Mouse (Mus musculus): ENCODE measurements at regions not wholly inside any gene's neighbourhood (a gene's known extent, or its start where the extent isn't known, plus 50 kb on each side); places are given as distances from the start of the nearest gene placed in this dataset.
A peak's percentile ranks its signal among the peaks of the same experiment; 100 is the strongest.

DNA sequence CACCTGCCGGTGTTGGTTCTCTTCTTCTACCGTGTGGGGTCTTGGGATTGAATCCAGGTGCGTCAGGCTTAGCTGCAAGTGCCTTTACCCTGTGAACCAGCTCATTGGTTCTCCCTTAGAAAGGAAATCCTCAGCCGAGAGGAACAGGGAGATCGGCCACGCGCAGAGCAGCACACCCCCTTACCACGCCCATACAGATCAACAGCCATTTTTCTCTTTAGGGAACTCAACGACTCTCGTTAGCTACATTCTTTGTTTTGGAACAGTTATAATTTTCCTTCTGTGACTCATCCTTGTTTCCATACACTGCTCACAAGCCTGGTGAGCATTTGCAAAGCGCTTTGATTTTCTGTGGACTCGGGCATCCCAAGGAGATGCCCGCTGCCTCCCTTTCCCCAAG lies 194.7 kb downstream of the Matn1 start:
- 85% methylated on average over 13 of the region's 13 CpGs for WGBS
- Histone ChIP-seq H3K27me3 (ENCODE audit: insufficient read depth, poor library complexity, severe bottlenecking) (0 out of 2 replicates have a peak, but pooled peaks cover 4% of the 10 kb centered on the region), H3K9me3 (peaks cover 5% of the 10 kb centered on the region; the same call in 1 of the 2 replicates), H3K27ac (no peak overlapping the region), H3K4me1 (replicated peaks) (peaks cover 12% of the 10 kb centered on the region), H3K4me3 (no peak overlapping the region), H3K36me3 (no peaks in the 10 kb centered on the region)
- DNase-seq (ENCODE audit: low spot score) = no peak

DNA sequence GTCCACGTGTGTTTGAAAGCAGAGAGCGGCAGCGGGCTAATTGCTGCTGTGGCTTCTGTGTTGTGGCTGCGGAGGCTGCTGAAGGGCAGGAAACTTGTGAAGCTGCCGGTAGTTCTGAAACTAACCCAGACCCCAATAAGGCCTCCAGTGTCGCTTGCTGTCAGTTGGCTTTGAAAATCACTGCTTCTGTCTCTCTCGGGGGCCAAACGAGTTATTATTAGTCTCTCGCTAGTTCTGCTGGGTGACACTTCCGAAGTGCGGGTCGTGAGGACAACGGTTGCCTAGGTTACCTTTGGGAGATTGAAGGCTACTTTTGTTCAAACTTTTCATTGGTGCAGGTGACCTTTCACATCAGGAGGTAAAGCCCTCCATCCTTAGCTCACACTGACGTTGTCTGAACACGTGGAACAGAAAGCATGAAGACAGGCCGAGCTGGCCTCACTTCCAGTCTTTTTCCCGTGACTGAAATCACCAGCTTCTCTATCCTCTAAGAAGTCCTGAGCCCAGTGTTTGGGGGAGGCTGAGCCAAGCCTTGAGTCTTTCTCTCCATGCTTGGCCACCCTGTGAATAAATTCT lies 197.8 kb downstream of the Matn1 start:
- Histone ChIP-seq H3K27me3 (ENCODE audit: insufficient read depth, poor library complexity, severe bottlenecking) (no peaks in the 10 kb centered on the region), H3K4me1 (replicated peaks) (peaks cover 12% of the 10 kb centered on the region), H3K4me3 (no peak overlapping the region), H3K9me3 (peaks cover 9% of the 10 kb centered on the region; the same call in 1 of the 2 replicates), H3K36me3 (no peaks in the 10 kb centered on the region), H3K27ac (no peak overlapping the region)
- peak; percentile 34 for DNase-seq (ENCODE audit: low spot score)
- WGBS = 41% methylated on average over 17 of the region's 17 CpGs

DNA sequence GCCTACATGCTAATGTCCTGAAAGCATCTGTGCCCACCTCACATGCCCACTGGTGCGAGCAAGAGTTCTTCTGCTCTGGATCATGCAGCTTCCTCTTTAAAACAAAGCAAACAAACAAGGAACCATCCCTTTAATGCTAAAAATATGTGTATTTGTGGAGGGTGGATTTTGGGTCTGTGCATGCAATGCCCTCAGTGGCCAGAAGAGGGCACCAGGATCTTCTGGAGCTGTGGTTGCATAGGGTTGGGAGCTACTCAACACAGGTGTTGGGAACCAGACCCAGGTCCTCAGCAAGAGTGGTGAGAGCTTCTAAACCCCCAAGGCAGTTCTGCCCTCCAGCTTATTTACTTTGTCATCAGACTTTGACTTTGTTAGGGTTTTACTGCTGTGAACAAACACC lies 201.3 kb downstream of the Matn1 start:
- no peaks in the 10 kb centered on the region for H3K36me3 ChIP-seq
- no peak overlapping the region for H3K27ac ChIP-seq
- H3K27me3 ChIP-seq (ENCODE audit: insufficient read depth, poor library complexity, severe bottlenecking) = peaks cover 5% of the 10 kb centered on the region
- no peak for DNase-seq (ENCODE audit: low spot score)
- peaks cover 16% of the 10 kb centered on the region for H3K4me1 ChIP-seq (replicated peaks)
- peaks cover 9% of the 10 kb centered on the region; the same call in 1 of the 2 replicates for H3K9me3 ChIP-seq
- 61% methylated on average over 1 of the region's 1 CpGs for WGBS
- H3K4me3 ChIP-seq = no peak overlapping the region

DNA sequence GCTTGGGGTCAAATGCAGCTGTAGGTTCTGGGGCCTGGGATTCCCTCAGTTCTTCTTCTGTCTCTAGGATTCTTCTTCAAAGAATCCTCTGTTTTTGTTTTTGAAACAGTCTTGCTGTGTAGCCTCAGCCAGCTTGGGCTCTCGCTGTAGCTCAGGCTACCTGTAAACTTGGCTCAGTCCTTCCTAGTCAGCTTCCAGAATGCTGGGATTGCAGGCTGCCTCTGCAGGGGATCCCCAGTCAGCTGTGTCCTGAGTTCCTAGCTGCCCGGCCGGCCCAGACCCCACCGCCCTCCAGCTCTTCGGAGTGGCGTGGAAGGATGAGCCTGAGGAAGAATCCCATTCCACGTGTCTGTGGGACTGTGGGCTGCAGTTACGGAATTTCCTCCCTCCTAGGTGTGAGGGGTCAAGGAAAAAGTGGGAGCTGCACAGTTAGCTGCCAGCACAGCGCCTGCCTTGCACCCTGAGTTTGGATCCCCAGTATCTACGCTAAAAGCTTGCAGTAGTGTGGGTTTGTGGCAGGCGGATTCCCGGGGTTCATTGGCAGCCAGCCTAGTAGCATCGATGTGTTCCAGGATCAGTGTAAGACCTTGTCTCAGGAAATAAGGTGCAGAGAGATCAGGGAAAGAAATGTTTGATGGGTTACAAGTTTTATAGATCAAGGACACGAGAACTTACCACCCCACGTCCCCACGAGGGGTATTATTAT lies 204.0 kb downstream of the Matn1 start:
- Histone ChIP-seq H3K4me3 (no peak overlapping the region), H3K27me3 (ENCODE audit: insufficient read depth, poor library complexity, severe bottlenecking) (peaks cover 5% of the 10 kb centered on the region), H3K9me3 (peaks cover 4% of the 10 kb centered on the region; the same call in 1 of the 2 replicates), H3K4me1 (replicated peaks) (0 out of 2 replicates have a peak, but pooled peaks cover 5% of the 10 kb centered on the region), H3K36me3 (no peaks in the 10 kb centered on the region), H3K27ac (no peak overlapping the region)
- no peak for DNase-seq (ENCODE audit: low spot score)
- WGBS = 64% methylated on average over 16 of the region's 16 CpGs

DNA sequence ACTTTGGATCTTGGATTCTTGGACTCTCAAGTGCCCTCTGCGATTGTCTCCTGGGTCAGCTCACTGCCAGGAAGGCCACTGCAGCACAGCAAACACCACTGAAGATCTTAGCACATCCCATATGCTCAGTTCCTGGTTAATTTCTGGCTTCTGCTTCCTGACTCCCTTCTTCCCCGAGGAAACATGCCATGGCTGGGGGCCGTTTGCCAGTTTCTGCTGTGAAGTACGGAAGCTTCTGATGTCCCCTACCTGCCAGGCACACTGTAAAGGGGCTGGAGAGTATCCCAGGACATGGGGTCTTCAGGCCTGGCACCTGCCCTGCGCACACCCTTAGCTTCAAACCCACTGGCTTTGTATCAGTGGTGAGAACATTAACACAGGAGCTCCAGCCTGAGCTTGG lies 205.3 kb downstream of the Matn1 start:
- Histone ChIP-seq H3K27ac (no peak overlapping the region), H3K4me3 (no peak overlapping the region), H3K9me3 (peaks cover 4% of the 10 kb centered on the region; the same call in 1 of the 2 replicates), H3K27me3 (ENCODE audit: insufficient read depth, poor library complexity, severe bottlenecking) (peaks cover 5% of the 10 kb centered on the region), H3K4me1 (replicated peaks) (peaks cover 11% of the 10 kb centered on the region), H3K36me3 (no peaks in the 10 kb centered on the region)
- 87% methylated on average over 5 of the region's 5 CpGs for WGBS
- no peak for DNase-seq (ENCODE audit: low spot score)

DNA sequence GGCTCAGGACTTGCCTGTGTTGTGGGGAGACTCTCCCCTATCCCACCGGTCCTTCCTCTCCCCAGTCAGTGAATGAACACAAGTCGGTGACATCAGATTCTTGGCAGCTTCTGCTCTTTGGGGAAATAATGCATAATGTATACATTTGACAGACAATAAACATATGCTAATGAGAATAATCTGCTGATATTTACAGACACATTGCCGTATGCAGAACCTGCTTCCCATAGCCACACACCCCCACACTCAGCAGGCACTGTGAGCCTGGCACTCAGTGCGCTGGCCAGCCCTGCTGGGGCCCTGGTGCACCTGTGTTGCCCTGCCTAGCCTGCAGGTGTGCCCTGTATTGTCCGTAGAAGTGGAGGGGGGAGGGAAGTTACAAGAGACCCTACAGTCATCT lies 215.5 kb downstream of the Matn1 start:
- H3K9me3 ChIP-seq = no peaks in the 10 kb centered on the region
- WGBS = 47% methylated on average over 5 of the region's 5 CpGs
- H3K27ac ChIP-seq = peak overlapping the region; percentile 53; the same call in 1 of the 2 replicates
- no peak for DNase-seq (ENCODE audit: low spot score)
- no peak overlapping the region for H3K4me3 ChIP-seq
- H3K36me3 ChIP-seq = no peaks in the 10 kb centered on the region
- H3K27me3 ChIP-seq (ENCODE audit: insufficient read depth, poor library complexity, severe bottlenecking) = peaks cover 15% of the 10 kb centered on the region
- H3K4me1 ChIP-seq (replicated peaks) = peaks cover 46% of the 10 kb centered on the region

DNA sequence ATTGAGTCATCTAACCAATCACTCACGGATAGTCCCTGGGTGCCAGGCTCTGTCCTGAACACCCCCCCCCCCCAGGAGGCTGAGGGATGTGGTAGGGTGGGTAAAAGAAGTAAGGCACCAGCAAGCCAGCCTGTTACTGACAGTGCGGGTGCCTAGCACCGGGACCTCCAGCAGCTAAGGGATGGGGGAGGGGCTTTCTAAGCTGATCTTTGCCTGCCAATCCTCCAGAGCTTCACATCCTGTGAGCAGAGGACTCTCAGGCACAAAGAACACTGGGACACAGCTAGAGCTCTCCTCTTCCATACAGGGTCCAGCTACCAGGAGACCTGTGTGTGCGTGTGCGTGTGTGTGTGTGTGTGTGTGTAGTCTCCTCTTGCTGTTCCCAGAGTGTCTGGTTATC lies 215.9 kb downstream of the Matn1 start:
- Histone ChIP-seq H3K36me3 (no peaks in the 10 kb centered on the region), H3K9me3 (no peaks in the 10 kb centered on the region), H3K4me1 (replicated peaks) (peaks cover 46% of the 10 kb centered on the region), H3K27ac (peak overlapping the region; percentile 53), H3K27me3 (ENCODE audit: insufficient read depth, poor library complexity, severe bottlenecking) (peaks cover 15% of the 10 kb centered on the region), H3K4me3 (no peak overlapping the region)
- DNase-seq (ENCODE audit: low spot score) = no peak
- 29% methylated on average over 5 of the region's 5 CpGs for WGBS

DNA sequence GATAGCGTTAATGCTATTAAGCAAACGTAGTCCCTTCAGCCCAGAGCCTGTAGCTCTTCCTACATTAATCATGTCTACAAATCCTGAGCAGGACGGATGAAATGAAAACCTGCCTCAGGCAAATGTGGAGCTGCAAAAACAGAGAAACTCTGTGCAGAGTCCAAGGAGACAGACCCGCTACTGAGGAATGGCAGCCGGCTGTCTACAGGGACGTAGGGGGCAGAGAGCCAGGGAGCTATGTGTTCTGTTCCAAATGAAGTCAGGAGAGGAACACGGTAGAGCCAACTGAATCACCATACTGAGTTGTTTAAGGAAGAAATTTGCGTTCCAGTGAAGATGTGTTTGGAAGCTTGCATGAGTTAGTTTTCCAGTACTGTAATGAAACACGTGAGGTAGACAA lies 217.3 kb downstream of the Matn1 start:
- WGBS = 75% methylated on average over 9 of the region's 9 CpGs
- no peak for DNase-seq (ENCODE audit: low spot score)
- peaks cover 15% of the 10 kb centered on the region for H3K27me3 ChIP-seq (ENCODE audit: insufficient read depth, poor library complexity, severe bottlenecking)

DNA sequence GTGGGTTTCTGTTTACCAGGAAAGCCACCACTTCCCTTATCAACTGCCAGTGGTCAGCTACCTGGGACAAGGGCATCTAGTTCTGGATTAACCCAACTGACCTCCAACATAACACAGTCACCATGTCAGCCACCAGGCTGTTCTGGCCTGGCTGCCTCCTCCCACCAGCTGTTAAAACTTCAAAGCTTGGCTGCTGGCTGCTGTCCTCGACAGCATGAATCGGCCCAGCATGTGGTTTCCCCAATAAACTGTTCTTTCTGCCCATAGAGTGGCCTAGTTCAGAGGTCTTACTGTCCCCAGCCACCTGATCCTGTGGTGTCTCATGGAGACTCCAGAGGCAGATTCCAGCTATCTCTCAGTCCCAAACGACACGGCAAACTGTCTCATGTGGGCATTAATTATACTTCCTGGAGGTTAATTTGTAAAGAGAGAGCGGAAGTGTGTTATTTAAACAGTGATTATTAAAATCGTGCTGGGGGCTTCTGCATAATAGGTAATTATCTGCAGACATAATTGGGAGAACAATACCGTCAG lies 219.7 kb downstream of the Matn1 start:
- 0 out of 2 replicates have a peak overlapping the region, but pooled peaks have one; percentile 29 for H3K27ac ChIP-seq
- WGBS = 45% methylated on average over 7 of the region's 7 CpGs
- no peak overlapping the region for H3K4me3 ChIP-seq
- H3K27me3 ChIP-seq (ENCODE audit: insufficient read depth, poor library complexity, severe bottlenecking) = peaks cover 10% of the 10 kb centered on the region; the same call in 1 of the 2 replicates
- no peaks in the 10 kb centered on the region for H3K9me3 ChIP-seq
- no peaks in the 10 kb centered on the region for H3K36me3 ChIP-seq
- DNase-seq (ENCODE audit: low spot score) = no peak
- H3K4me1 ChIP-seq (replicated peaks) = peaks cover 36% of the 10 kb centered on the region

More for the DNA sequence above, 217.3 kb downstream of the Matn1 start:
- Histone ChIP-seq H3K4me1 (replicated peaks) (peaks cover 46% of the 10 kb centered on the region), H3K27ac (no peak overlapping the region), H3K9me3 (no peaks in the 10 kb centered on the region), H3K36me3 (no peaks in the 10 kb centered on the region), H3K4me3 (no peak overlapping the region)

DNA sequence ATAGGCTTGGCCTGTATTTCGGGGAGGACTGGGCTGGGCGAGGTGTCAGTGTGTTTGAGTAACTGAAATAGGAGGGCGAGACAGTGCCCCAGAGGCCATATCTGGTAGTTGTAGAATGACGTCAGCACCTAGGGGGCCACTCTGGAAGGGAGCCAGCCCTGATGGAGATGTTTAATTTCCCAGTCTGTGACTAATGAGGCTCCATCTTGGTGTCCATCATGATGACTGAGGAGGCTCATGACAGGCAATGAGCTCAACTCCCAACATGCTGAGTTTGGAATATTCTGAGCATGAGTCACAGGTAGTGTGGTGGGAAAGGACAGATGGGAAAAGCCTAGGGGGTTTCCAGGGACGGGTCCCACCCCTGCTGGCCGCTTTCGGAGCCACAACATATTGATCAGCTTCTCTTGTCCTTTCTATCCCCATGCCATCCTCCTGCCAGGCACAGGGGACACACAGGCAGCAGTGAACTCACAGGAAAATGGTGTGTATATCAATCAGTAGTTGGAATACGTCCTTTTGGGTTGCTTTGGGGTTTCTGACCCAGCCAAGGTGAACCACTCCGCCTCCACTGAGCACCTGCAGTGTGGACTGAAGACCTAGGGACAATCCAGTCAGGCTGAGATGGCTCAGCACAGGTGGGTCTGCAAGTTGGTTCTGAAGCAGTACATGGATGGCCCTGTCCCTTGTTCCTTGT lies 222.5 kb downstream of the Matn1 start:
- no peak for DNase-seq (ENCODE audit: low spot score)
- no peak overlapping the region for H3K4me3 ChIP-seq
- peaks cover 13% of the 10 kb centered on the region for H3K4me1 ChIP-seq (replicated peaks)
- no peak overlapping the region for H3K27ac ChIP-seq
- no peaks in the 10 kb centered on the region for H3K36me3 ChIP-seq
- no peaks in the 10 kb centered on the region for H3K9me3 ChIP-seq
- H3K27me3 ChIP-seq (ENCODE audit: insufficient read depth, poor library complexity, severe bottlenecking) = no peaks in the 10 kb centered on the region
- 82% methylated on average over 9 of the region's 9 CpGs for WGBS

DNA sequence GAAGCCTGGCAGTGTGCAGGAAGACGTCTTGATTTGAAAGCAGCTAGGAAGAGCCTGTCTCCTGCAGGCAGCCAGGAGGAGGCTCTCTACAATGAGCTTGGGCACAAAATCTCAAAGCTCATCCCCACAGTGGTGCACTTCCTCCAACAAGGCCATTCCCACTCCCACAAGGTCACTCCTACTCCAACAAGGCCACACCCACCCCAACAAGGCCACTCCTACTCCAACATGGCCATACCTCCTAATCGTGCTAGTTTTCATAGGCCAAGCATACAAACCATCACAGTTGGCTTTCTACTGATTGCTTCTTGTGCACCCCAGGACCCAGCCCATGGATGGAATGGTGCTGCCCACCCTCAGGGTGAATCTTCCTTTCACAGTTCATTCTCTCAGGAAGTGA lies 223.7 kb downstream of the Matn1 start:
- Histone ChIP-seq H3K4me3 (no peak overlapping the region), H3K9me3 (no peaks in the 10 kb centered on the region), H3K27me3 (ENCODE audit: insufficient read depth, poor library complexity, severe bottlenecking) (no peaks in the 10 kb centered on the region), H3K27ac (no peak overlapping the region), H3K4me1 (replicated peaks) (peaks cover 13% of the 10 kb centered on the region), H3K36me3 (no peaks in the 10 kb centered on the region)
- no peak for DNase-seq (ENCODE audit: low spot score)
- WGBS = 85% methylated on average over 2 of the region's 2 CpGs

DNA sequence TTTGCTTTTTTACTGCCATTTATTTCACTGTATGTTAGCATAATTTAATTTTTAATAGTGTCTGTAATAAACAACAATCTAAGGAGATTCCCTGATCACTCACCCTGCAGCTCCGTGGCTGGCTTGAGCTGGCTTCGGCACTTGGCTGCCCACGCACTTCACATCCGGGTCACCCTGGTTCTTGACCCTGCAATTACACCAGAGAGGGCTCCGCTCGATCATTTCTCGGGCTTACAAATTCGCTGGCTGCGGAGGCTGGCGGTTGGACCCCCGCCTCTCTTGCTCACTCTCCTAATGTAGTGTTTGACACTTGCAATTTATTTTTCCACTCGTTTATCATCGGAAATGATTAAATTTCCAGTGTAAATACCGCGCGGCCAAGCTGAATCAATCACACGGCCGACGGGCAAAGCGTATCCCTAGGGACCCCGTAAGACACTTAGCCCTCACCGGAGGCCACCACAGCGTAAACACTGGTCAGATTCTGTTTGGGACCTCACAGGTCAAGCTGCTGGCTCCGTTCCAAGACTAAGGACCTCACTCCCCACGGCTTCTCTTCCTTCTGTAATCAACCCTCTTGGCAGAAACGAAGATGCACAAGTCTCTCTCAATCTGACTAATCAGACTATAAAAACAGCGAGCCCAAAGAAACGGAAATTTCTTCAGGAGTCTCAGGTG lies 229.7 kb downstream of the Matn1 start:
- Histone ChIP-seq H3K9me3 (no peaks in the 10 kb centered on the region), H3K27me3 (ENCODE audit: insufficient read depth, poor library complexity, severe bottlenecking) (no peaks in the 10 kb centered on the region), H3K27ac (no peak overlapping the region), H3K4me3 (no peak overlapping the region), H3K36me3 (no peaks in the 10 kb centered on the region), H3K4me1 (replicated peaks) (peaks cover 17% of the 10 kb centered on the region)
- WGBS = 80% methylated on average over 28 of the region's 28 CpGs
- DNase-seq (ENCODE audit: low spot score) = no peak

Measured in hindbrain, embryonic 10.5 days (tissue).